8 mouse cellular contexts compared by ENCODE assay signal in genomic region chr6:128845319-128845979, GRCm38 (mm10). TPM values are rescaled to one million over a fixed set of nuclear protein-coding genes. Genes with fewer than 3 reads are reported as not detected.
DNase-seq lines count a peak whose midpoint lies in the region.

No protein-coding gene starts in this region.

- no peaks in the 10 kb centered on the region for H3K36me3 ChIP-seq in hindbrain, embryonic 10.5 days

- peak; percentile 29 for DNase-seq in MN1 (ENCODE audit: low spot score)
- peak; percentile 87 for DNase-seq in c-Kit-positive CD71-positive TER-119-negative erythroid progenitor cells, embryonic 14.5 days (ENCODE audit: low read depth)
- DNase-seq in forelimb bud, embryonic 11.5 days (ENCODE audit: low read depth, low spot score), result peak; percentile 95
- peak; percentile 95 for DNase-seq in hindbrain, embryonic 10.5 days (ENCODE audit: low spot score)
- peak; percentile 84 to 89 for DNase-seq in layer of hippocampus, postnatal 14 days (ENCODE audit: low spot score in 2 of 2)
- DNase-seq in lung, postnatal 14 days, result peak; percentile 92
- DNase-seq in retina, embryonic 14.5 days (ENCODE audit: low spot score), result peak; percentile 99
- peak; percentile 65 to 82 for DNase-seq in urinary bladder, postnatal 36 days (ENCODE audit: low spot score in 2 of 2)

- peak overlapping the region; percentile 27 for H3K4me3 ChIP-seq in hindbrain, embryonic 10.5 days

- WGBS in hindbrain, embryonic 10.5 days, result 35% methylated on average over 7 of the region's 7 CpGs

- H3K9me3 ChIP-seq in hindbrain, embryonic 10.5 days, result no peaks in the 10 kb centered on the region

- peaks cover 27% of the 10 kb centered on the region for H3K4me1 ChIP-seq in hindbrain, embryonic 10.5 days (replicated peaks)

- H3K27ac ChIP-seq in hindbrain, embryonic 10.5 days, result peak overlapping the region; percentile 41

- H3K27me3 ChIP-seq in hindbrain, embryonic 10.5 days (ENCODE audit: insufficient read depth, poor library complexity, severe bottlenecking), result no peaks in the 10 kb centered on the region

RNA-seq across cellular contexts. Expression of gene Klrb1b, which starts 19.3 kb away (rescaled TPM):
- not detected in 2 replicates for polyA plus RNA-seq in hindbrain, embryonic 10.5 days (2016; fragmentation: Nextera tagmentation; extraction: Ambion mirVana)
- total RNA-seq in layer of hippocampus, postnatal 14 days (2021), result not detected

RNA-seq across cellular contexts. Expression of gene Gm44511, which starts 19.3 kb away (rescaled TPM):
- polyA plus RNA-seq in hindbrain, embryonic 10.5 days (2016; fragmentation: Nextera tagmentation; extraction: Ambion mirVana), result not detected in 2 replicates
- not detected for total RNA-seq in layer of hippocampus, postnatal 14 days (2021)

RNA-seq across cellular contexts. Expression of gene Clec2i, which starts 41.9 kb away (rescaled TPM):
- polyA plus RNA-seq in hindbrain, embryonic 10.5 days (2016; fragmentation: Nextera tagmentation; extraction: Ambion mirVana), result not detected in 2 replicates
- under 1 TPM in 1 of 2 experiments, not detected in 1; 0.23 TPM for total RNA-seq in layer of hippocampus, postnatal 14 days (2021)

RNA-seq across cellular contexts. Expression of gene BC035044, which starts 45.5 kb away (rescaled TPM):
- polyA plus RNA-seq in hindbrain, embryonic 10.5 days (2016; fragmentation: Nextera tagmentation; extraction: Ambion mirVana), result 0.98 and 1.8 TPM in 2 replicates
- total RNA-seq in layer of hippocampus, postnatal 14 days (2021), result 1 to 10 TPM; 1.3 to 1.4 TPM

RNA-seq across cellular contexts. Expression of gene Klrb1c, which starts 56.4 kb away (rescaled TPM):
- not detected in 2 replicates for polyA plus RNA-seq in hindbrain, embryonic 10.5 days (2016; fragmentation: Nextera tagmentation; extraction: Ambion mirVana)
- not detected for total RNA-seq in layer of hippocampus, postnatal 14 days (2021)

Comparison
In these comparisons a context has a peak if more than half of its experiments do, and no peak if none do; other contexts are left out.
1. Peak in every context shown above with its lines: DNase-seq, H3K4me3 ChIP-seq and H3K27ac ChIP-seq.
2. DNase-seq: peak in every context shown above with its lines; median percentile 99 in retina, embryonic 14.5 days; 95 in forelimb bud, embryonic 11.5 days; 95 in hindbrain, embryonic 10.5 days; 92 in lung, postnatal 14 days; 87 in c-Kit-positive CD71-positive TER-119-negative erythroid progenitor cells, embryonic 14.5 days; 86 in layer of hippocampus, postnatal 14 days; 74 in urinary bladder, postnatal 36 days; 29 in MN1.